Mouse (Mus musculus) intestine, embryonic 14.5 days (tissue): Measurements from ENCODE around the gene Hoxa9. TPM values are rescaled to one million over a fixed set of nuclear protein-coding genes. Genes with fewer than 3 reads are reported as not detected.

Experiments used
- ATAC-seq: fragments of 200-750 bp; cut with Nextera tagmentation; replicated peaks from 2 replicates; pipeline ENCODE4 v1.8.0; 2017; ENCODE audit warnings: low read depth, moderate number of reproducible peaks, moderate TSS enrichment, moderate library complexity; ENCODE audit not compliant: low FRiP score, low TSS enrichment
- DNase-seq: peaks from one replicate; pipeline ENCODE4 v3.0.0-alpha.2; 2018; ENCODE audit warnings: low spot score
- H3K27ac ChIP-seq: fragments of 300-500 bp; sonication (generic); 2 replicates; pipeline ENCODE4 v1.5.1; 2014; ENCODE audit warnings: low read depth, mild to moderate bottlenecking, control low read depth
- H3K27me3 ChIP-seq: fragments of 300-500 bp; sonication (generic); replicated peaks from 2 replicates; pipeline ENCODE4 v1.6.1; 2014; ENCODE audit warnings: low read length, control low read depth; ENCODE audit not compliant: control insufficient read depth, insufficient read depth
- H3K36me3 ChIP-seq: fragments of 300-500 bp; sonication (generic); 2 replicates; pipeline ENCODE4 v1.6.1; 2014; ENCODE audit warnings: low read length, control low read depth; ENCODE audit not compliant: control insufficient read depth, insufficient read depth
- H3K4me1 ChIP-seq: fragments of 300-500 bp; sonication (generic); replicated peaks from 2 replicates; pipeline ENCODE4 v1.6.1; 2014; ENCODE audit warnings: low read length, control low read depth, mixed read lengths; ENCODE audit not compliant: control insufficient read depth, insufficient read depth
- H3K4me2 ChIP-seq: fragments of 300-500 bp; sonication (generic); 2 replicates; pipeline ENCODE4 v1.6.1; 2014; ENCODE audit warnings: low read length
- H3K4me3 ChIP-seq: fragments of 300-500 bp; sonication (generic); 2 replicates; pipeline ENCODE4 v1.5.1; 2014; ENCODE audit warnings: low read depth, low read length, control low read depth, mixed read lengths
- H3K9ac ChIP-seq: fragments of 300-500 bp; sonication (generic); 2 replicates; pipeline ENCODE4 v1.6.1; 2014; ENCODE audit warnings: mild to moderate bottlenecking, low read length
- H3K9me3 ChIP-seq: fragments of 300-500 bp; sonication (generic); 2 replicates; pipeline ENCODE4 v1.6.1; 2016; ENCODE audit warnings: low read length, control low read depth; ENCODE audit not compliant: control insufficient read depth
- WGBS: fragments of 180-500 bp; shearing (Covaris S2); extraction: QIAGEN DNeasy Blood & Tissue Kit; methylation state at CpG from one replicate; pipeline ENCODE4 v1.1.7; 2014; 5-methylcytosine and 5-hydroxymethylcytosine counted together
- polyA plus RNA-seq: library from polyadenylated mRNA; unstranded; fragments of >200 nt; fragmentation: Nextera tagmentation; extraction: Ambion mirVana; gene quantifications from 2 replicates; pipeline ENCODE4 v1.2.1, GENCODE M21; 2014

The Hoxa9 gene
- polyA plus RNA-seq, 1 experiment from 2014 or later, result 4.2 TPM

GRCm38 (mm10) chr6:52183311-52184080 lies 47.4 kb downstream of the Hoxa9 start:
- DNase-seq, result no peak
- Histone ChIP-seq H3K36me3 (peaks cover 12% of the 10 kb centered on the region; the same call in 1 of the 2 replicates), H3K4me1 (peaks cover 77% of the 10 kb centered on the region), H3K27ac (peak overlapping the region; percentile 82), H3K4me3 (0 out of 2 replicates have a peak overlapping the region, but pooled peaks have one; percentile 2), H3K9me3 (no peaks in the 10 kb centered on the region), H3K27me3 (no peaks in the 10 kb centered on the region), H3K4me2 (peak overlapping the region; percentile 38), H3K9ac (peak overlapping the region; percentile 29)
- whole genome bisulfite sequencing, result 24% methylated on average over 10 of the region's 10 CpGs
- 0 out of 2 replicates have a peak, but pooled peaks have one; percentile 24 for ATAC-seq

- no peaks in the 10 kb centered on the region for H3K27me3 ChIP-seq
- H3K4me3 ChIP-seq, result no peak overlapping the region
- no peak for DNase-seq
- 41% methylated on average over 1 of the region's 1 CpGs for WGBS
- peaks cover 70% of the 10 kb centered on the region for H3K4me1 ChIP-seq
- H3K9me3 ChIP-seq, result no peaks in the 10 kb centered on the region
- no peak for ATAC-seq
- peaks cover 12% of the 10 kb centered on the region; the same call in 1 of the 2 replicates for H3K36me3 ChIP-seq
- peak overlapping the region; percentile 82 for H3K27ac ChIP-seq
- H3K4me2 ChIP-seq, result peak overlapping the region; percentile 38
- H3K9ac ChIP-seq, result no peak overlapping the region
Measured at GRCm38 (mm10) chr6:52182793-52183192, 48.1 kb downstream of the Hoxa9 start.

DNA sequence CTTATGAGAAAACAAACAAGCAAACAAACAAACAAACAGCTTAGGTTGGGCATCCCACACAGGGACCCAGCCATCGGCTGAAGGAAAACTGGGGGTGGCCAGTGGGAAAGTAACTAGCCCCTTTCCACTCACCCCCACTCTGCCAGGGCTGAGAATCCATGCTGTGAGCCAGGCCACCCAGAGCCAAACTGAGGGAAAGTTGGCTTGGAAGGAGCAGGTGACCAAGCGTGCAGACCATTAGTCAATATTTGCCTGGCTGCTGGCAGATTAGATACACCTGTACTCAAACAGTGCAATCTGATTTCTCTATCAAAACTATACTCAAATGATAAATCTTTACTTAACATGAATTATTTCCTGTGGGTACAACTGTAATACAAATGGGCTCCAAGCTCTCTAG lies 48.9 kb downstream of the Hoxa9 start:
- Histone ChIP-seq H3K27ac (no peak overlapping the region), H3K9me3 (no peaks in the 10 kb centered on the region), H3K4me3 (no peak overlapping the region), H3K36me3 (peaks cover 12% of the 10 kb centered on the region; the same call in 1 of the 2 replicates), H3K4me1 (peaks cover 63% of the 10 kb centered on the region), H3K27me3 (no peaks in the 10 kb centered on the region), H3K4me2 (peak overlapping the region; percentile 22), H3K9ac (no peak overlapping the region)
- 48% methylated on average over 2 of the region's 2 CpGs for WGBS
- ATAC-seq (no peak), DNase-seq (no peak)

- ATAC-seq, result no peak
- 40% methylated on average over 3 of the region's 3 CpGs for WGBS
- peaks cover 50% of the 10 kb centered on the region for H3K4me1 ChIP-seq
Measured at GRCm38 (mm10) chr6:52180726-52181125, 50.2 kb downstream of the Hoxa9 start.

DNA sequence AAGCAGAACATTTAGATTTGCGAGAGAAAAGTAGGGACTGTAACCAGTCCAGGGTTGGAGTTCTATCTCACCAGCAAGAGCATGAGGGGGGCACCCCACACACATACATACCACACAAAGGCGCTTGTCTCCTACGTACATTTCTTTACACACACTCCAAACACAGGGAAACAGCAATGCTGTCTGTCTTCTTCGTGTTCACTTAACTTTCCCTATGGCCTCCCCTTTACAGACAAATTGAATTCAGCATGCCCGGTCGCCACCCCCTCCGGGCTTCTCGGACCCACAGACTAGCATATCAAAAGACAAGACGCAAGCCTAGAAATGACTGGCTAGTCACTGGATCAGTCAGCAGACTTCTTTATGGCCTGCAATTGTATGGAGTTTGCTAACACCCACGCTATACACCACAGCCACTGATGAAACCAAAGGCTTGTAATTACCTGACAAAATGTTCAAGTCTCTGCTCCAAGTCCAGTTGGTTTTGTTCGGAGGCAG lies 50.6 kb downstream of the Hoxa9 start:
- ATAC-seq (no peak), DNase-seq (no peak)
- Histone ChIP-seq H3K27ac (peak overlapping the region; percentile 97), H3K9ac (peak overlapping the region; percentile 85), H3K9me3 (no peaks in the 10 kb centered on the region), H3K4me3 (peak overlapping the region; percentile 61), H3K27me3 (no peaks in the 10 kb centered on the region), H3K4me1 (peaks cover 45% of the 10 kb centered on the region), H3K36me3 (0 out of 2 replicates have a peak, but pooled peaks cover 9% of the 10 kb centered on the region), H3K4me2 (peak overlapping the region; percentile 70)
- WGBS, result 28% methylated on average over 11 of the region's 11 CpGs

More at GRCm38 (mm10) chr6:52180726-52181125, 50.2 kb downstream of the Hoxa9 start:
- Histone ChIP-seq H3K36me3 (0 out of 2 replicates have a peak, but pooled peaks cover 9% of the 10 kb centered on the region), H3K4me3 (peak overlapping the region; percentile 61), H3K27ac (peak overlapping the region; percentile 97), H3K27me3 (no peaks in the 10 kb centered on the region), H3K9ac (peak overlapping the region; percentile 85), H3K4me2 (peak overlapping the region; percentile 70), H3K9me3 (no peaks in the 10 kb centered on the region)
- no peak for DNase-seq

DNA sequence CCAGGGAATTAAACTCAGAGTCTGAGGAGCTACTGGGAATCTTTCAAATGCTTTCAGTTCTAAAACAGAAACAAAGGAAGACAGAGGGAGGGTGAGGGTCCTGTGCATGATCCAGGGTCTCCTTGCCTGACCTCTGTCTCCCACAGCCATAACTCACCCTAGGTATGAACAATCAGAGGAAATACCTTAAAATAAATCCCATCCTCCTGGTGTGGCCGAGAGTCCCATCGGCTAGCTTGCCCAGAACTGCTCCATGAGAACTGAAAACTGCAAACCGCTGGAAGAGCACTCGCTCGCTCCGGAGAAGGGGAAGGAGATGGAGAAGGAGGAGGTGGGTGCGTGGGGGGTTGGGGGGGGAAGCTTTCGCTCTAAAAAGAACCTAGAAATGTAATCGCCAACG lies 51.2 kb downstream of the Hoxa9 start:
- H3K27me3 ChIP-seq, result no peaks in the 10 kb centered on the region
- DNase-seq (no peak), ATAC-seq (no peak)
- H3K4me3 ChIP-seq, result peak overlapping the region; percentile 61
- peak overlapping the region; percentile 70 for H3K4me2 ChIP-seq
- H3K4me1 ChIP-seq, result peaks cover 39% of the 10 kb centered on the region
- 0 out of 2 replicates have a peak, but pooled peaks cover 9% of the 10 kb centered on the region for H3K36me3 ChIP-seq
- H3K27ac ChIP-seq, result peak overlapping the region; percentile 97
- H3K9ac ChIP-seq, result peak overlapping the region; percentile 85
- WGBS, result 17% methylated on average over 10 of the region's 10 CpGs
- no peaks in the 10 kb centered on the region for H3K9me3 ChIP-seq

DNA sequence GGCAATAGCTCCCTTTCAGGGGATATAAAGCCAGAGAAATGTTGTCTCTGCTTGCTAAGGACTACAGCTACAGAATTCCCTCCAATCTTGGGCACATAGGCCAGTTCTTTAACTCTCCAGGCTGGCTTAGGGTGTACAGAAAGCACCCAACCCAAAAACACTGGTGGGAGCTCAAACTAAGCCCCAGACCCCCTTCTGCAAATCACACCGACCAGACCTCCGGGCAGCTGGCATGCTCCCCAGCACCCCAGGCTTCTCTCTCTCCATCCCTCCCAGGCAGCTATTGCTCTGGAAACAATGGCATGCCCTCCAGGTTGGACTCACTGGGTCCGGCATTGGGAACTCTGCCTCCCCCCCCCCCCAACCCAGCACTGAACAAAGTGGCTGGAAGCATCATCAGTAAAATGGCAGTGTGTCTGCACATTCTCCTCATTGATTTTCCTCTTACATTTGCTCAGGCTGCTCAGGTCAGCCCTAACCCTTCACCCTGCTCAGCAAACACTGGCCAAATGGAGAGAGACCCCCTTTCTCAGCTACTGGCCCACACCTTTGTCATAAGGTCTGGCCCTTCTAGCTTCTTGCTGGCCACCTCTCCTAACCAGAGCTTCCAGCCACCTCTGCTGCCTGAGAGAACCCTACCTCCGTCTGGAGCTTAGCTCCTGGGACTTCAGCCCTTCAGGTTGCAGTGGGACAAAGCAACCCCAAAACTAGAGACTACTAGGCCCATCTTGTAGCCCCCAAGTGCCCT lies 51.8 kb downstream of the Hoxa9 start:
- no peaks in the 10 kb centered on the region for H3K27me3 ChIP-seq
- 15% methylated on average over 4 of the region's 4 CpGs for WGBS
- H3K9me3 ChIP-seq, result no peaks in the 10 kb centered on the region
- H3K4me3 ChIP-seq, result peak overlapping the region; percentile 61
- peak overlapping the region; percentile 70 for H3K4me2 ChIP-seq
- 0 out of 2 replicates have a peak, but pooled peaks cover 9% of the 10 kb centered on the region for H3K36me3 ChIP-seq
- peak overlapping the region; percentile 97 for H3K27ac ChIP-seq
- peaks cover 33% of the 10 kb centered on the region for H3K4me1 ChIP-seq
- ATAC-seq, result no peak
- H3K9ac ChIP-seq, result peak overlapping the region; percentile 85
- peak; percentile 75 for DNase-seq

GRCm38 (mm10) chr6:52177806-52178205 lies 53.1 kb downstream of the Hoxa9 start:
- peak overlapping the region; percentile 61 for H3K4me3 ChIP-seq
- 14% methylated on average over 9 of the region's 9 CpGs for WGBS
- H3K36me3 ChIP-seq, result 0 out of 2 replicates have a peak, but pooled peaks cover 9% of the 10 kb centered on the region
- DNase-seq (peak; percentile 79), ATAC-seq (no peak)
- no peaks in the 10 kb centered on the region for H3K9me3 ChIP-seq
- H3K4me1 ChIP-seq, result peaks cover 23% of the 10 kb centered on the region
- no peaks in the 10 kb centered on the region for H3K27me3 ChIP-seq
- peak overlapping the region; percentile 85 for H3K9ac ChIP-seq
- H3K27ac ChIP-seq, result peak overlapping the region; percentile 97
- peak overlapping the region; percentile 70 for H3K4me2 ChIP-seq
